Mouse (Mus musculus) kidney, postnatal 4 days (tissue): ENCODE results near the gene Grik1.

ENCODE experiments used
- DNase-seq, 2 experiments: peaks; one replicate each; pipeline ENCODE4 v3.0.0; 2021; ENCODE audit warnings: mixed read lengths in 2 of 2

The Grik1 gene

DNA sequence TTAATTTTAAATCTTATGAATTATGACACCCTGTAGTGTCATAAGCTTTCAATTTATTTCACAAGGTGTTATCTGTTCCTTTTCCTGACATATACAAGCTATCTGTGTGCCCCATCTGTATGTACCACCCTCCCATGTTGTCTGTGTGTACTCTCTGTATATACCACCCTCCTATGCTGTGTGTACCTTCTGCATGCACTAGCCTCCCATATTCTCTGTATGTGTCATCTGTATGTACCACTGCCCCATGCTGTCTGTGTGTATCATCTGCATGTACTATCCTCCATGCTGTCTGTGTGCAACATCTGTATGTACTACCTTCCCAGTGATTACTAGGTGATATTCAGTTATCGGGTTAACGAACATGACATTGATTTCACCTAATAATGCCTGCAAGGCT, 148.5 kb downstream of the Grik1 start:
- no peak for DNase-seq

- no peak for DNase-seq
Observed at GRCm38 (mm10) chr16:88138913-88139312, 151.2 kb downstream of the Grik1 start.

GRCm38 (mm10) chr16:88132919-88133318, 157.1 kb downstream of the Grik1 start:
- no peak for DNase-seq

DNA sequence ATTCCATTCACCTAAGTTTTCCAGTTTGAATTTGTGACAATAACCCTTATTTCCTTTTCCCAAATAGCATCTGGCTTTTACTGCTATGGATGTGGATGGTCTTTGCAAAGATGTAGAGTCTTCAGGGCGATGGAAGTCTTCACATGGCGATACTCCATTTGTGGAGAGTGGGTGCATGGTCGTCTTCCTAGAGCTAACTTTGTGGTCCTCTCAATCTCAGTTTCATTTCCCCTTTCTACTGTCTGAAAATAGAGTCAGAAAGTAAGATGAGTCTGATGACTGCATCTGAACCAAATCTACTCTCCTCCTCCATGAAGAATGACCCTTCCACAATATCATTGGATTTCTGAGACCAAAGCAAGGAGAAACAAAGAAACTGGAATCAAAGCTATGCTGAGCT, 159.0 kb downstream of the Grik1 start:
- no peak for DNase-seq

GRCm38 (mm10) chr16:88125098-88125497, 165.0 kb downstream of the Grik1 start:
- no peak for DNase-seq

- DNase-seq = peak; percentile 5 to 11
Observed at GRCm38 (mm10) chr16:88112551-88113138, 177.4 kb downstream of the Grik1 start.

GRCm38 (mm10) chr16:88111459-88111858, 178.6 kb downstream of the Grik1 start:
- no peak for DNase-seq

DNA sequence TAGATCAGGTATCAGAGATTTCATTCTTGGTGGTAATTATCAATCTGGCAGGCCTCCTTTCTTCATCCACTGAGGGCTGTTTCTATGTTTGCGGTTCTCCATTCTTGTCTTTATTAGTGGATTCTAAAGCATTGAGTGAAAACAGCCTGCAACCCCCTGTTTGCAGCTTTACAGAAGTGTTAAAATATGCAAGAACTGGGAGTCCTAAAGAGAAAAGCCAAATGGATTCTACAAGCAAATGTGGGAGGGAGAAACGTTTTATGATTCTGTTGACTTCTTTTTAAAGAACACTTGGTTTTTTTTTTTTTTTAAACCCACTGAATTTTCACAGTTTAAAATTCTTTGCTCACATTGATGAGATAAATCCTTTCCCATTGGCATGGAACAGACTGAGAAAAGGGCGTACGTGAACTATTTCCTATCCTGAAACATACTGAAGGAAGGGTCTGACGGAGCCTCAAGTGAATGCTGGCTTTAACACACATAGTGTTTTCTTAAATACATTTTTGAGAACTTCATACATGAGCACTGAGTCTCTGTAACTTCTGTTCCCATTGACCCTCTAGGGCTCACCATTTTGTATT, 195.8 kb downstream of the Grik1 start:
- DNase-seq = no peak

- no peak for DNase-seq
Observed at GRCm38 (mm10) chr16:88087280-88087679, 202.8 kb downstream of the Grik1 start.

- DNase-seq = peak in 1 of 2 experiments; percentile 3
Observed at GRCm38 (mm10) chr16:88074716-88075115, 215.3 kb downstream of the Grik1 start.

DNA sequence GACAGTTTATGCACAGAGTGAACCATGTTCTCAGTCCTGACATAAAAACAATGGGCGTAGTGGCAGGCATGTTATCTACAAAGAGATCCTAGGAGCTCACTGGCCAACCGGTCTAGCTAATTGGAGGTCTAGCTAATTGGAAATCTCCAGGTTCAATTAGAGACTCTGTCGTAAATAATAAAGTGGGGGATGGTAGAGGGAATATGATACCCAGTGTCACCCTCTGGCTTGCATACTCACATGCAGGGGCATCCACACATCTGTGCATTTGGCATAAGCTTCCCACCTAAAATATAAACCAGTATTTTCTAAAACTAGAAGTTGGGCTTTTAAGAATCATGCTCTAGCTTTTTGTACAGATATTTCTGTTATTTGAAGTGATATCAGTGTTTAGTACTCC, 229.1 kb downstream of the Grik1 start:
- DNase-seq = no peak

DNA sequence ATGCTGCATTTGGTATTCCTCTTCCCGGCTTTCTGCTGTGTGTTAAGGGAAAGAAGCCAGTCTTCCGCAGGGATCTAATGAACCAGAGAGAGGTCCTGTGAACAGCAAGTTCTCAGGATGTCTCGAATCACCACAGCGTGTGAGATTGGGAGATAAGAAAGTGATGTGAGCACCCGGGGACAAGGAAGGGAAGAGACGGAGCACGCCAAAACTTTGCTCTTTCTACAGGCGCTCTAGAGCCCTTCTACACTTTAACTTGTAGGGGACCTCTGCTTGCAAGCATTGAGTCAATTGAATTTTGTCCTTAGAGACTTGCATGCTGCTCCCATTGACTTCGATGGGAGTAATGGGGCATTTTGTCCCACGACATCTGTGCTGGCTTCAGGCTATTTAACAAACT, 241.9 kb downstream of the Grik1 start:
- DNase-seq = no peak

- no peak for DNase-seq
Observed at GRCm38 (mm10) chr16:88044321-88044720, 245.7 kb downstream of the Grik1 start.

DNA sequence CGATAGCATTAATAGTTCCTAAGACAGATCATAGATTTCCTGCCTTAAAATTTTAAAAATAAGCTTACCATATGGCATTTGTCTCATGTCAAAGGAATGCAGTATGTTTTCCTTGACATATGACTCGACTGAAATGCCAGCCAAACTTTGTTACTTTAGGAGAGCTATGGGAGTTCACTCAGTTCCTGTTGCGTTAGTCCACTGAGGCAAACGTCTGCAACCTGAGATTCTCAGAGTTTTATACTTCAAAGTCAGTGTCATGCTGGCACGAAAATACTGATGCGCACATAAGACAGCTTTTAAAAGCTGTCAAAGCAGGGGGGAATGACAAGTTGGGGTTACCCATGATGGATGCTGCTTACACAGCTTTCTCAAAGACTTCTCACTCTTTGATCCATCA, 247.6 kb downstream of the Grik1 start:
- no peak for DNase-seq

- no peak for DNase-seq
Observed at GRCm38 (mm10) chr16:88038503-88039091, 251.5 kb downstream of the Grik1 start.

GRCm38 (mm10) chr16:87988805-87989204, 301.3 kb downstream of the Grik1 start:
- DNase-seq = no peak

GRCm38 (mm10) chr16:87984201-87984870, 305.7 kb downstream of the Grik1 start:
- DNase-seq = no peak

DNA sequence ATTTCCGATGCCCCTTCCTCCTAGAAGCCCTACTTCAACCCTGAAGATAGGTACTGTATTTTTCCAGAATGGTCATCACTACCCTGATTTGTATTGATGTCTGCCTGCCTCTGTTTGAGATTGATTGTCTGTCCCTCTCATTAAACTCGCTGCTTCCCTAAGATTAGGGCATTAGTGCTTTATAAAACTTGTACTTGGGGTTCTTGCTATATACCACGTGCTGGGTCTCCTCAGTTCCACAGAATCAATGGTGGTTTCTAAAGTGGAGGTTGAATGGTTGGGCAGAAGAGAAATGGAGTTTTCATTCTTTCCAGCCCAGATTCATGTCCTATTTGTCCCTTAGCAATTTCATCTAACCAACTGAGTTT, 316.0 kb downstream of the Grik1 start:
- no peak for DNase-seq

- DNase-seq = no peak
Observed at GRCm38 (mm10) chr16:87973394-87974075, 316.5 kb downstream of the Grik1 start.

GRCm38 (mm10) chr16:87971911-87972310, 318.2 kb downstream of the Grik1 start:
- DNase-seq = no peak

DNA sequence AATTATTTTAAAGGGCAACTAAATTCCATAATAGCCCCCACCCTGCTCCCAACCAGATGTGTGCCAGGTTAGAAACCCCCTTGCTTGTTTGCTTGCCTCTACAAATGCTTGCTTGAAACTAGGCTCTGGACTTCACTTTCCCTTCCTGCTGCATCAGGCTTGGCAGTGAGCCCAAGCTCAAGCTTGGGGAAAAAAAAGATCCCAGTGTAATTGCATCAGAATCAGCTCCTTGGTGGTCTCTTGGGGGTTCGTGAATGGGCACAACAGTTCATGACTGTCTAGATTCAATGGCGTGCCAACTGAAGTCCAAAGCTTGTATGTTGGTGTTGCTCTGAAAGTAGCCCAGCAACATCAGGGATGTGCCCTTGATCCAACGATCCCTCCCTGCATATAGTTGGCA, 320.1 kb downstream of the Grik1 start:
- DNase-seq = peak in 1 of 2 experiments; percentile 5

- no peak for DNase-seq
Observed at GRCm38 (mm10) chr16:87961419-87961818, 328.6 kb downstream of the Grik1 start.

- DNase-seq = no peak
Observed at GRCm38 (mm10) chr16:87957449-87957848, 332.6 kb downstream of the Grik1 start.

DNA sequence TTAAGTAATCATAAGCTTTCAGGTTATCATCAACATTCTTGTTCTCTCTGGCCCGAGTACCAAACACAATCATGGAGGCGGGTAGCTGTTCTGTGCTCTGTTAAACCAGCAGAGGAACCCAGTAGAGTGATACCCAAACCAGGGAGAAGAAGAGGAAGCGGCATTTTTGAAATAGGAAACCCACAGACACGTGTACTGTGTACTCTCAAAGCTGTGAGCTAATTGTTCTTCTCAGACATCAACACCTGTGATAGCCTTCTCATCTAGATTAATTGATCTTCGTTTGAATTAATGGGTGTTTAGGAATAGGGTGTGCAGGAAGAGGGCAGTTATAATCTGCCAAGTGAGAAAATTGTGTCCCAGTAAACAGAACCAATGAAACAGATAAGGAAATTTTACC, 333.9 kb downstream of the Grik1 start:
- no peak for DNase-seq
